Mouse (Mus musculus) myocyte (in vitro differentiated cells): ENCODE results near the gene Rtl8b.
"Not testable (repeated sequence)": the region's sequence is repeated elsewhere in the genome, so short reads cannot be mapped to it uniquely, and the experiment has no call there.

Source experiments
- MAX ChIP-seq: IDR thresholded peaks from one replicate; pipeline ENCODE4 v1.6.1; 2011; ENCODE audit warnings: low read depth, mild to moderate bottlenecking, control low read depth
- MYOG ChIP-seq, 3 experiments: IDR thresholded peaks; one replicate each; pipeline ENCODE4 v1.6.1; 2011; ENCODE audit warnings: control low read depth in 2 of 3, low read depth in 2 of 3, mild to moderate bottlenecking in 2 of 3; ENCODE audit not compliant: insufficient read length in 2 of 3, control insufficient read depth in 1 of 3, insufficient read depth in 1 of 3
- POLR2A ChIP-seq: IDR thresholded peaks from one replicate; pipeline ENCODE4 v1.6.1; 2011; ENCODE audit warnings: low read depth, mild to moderate bottlenecking, control low read depth, moderate library complexity; ENCODE audit not compliant: insufficient read length
- POLR2AphosphoS2 ChIP-seq: IDR thresholded peaks from one replicate; pipeline ENCODE4 v1.6.1; 2011; ENCODE audit warnings: low read depth, control low read depth; ENCODE audit not compliant: insufficient read length
- SRF ChIP-seq: IDR thresholded peaks from one replicate; pipeline ENCODE4 v1.6.1; 2011; ENCODE audit warnings: low read depth; ENCODE audit not compliant: control insufficient read depth, insufficient read length
- TCF12 ChIP-seq: IDR thresholded peaks from one replicate; pipeline ENCODE4 v1.6.1; 2011; ENCODE audit warnings: mild to moderate bottlenecking, control low read depth; ENCODE audit not compliant: poor library complexity, insufficient read depth, severe bottlenecking
- TCF3 ChIP-seq: IDR thresholded peaks from one replicate; pipeline ENCODE4 v1.6.1; 2011; ENCODE audit warnings: low read depth, control low read depth; ENCODE audit not compliant: insufficient read length
- USF1 ChIP-seq: IDR thresholded peaks from one replicate; pipeline ENCODE4 v1.6.1; 2011; ENCODE audit warnings: low read depth, mild to moderate bottlenecking, control low read depth, moderate library complexity

DNA sequence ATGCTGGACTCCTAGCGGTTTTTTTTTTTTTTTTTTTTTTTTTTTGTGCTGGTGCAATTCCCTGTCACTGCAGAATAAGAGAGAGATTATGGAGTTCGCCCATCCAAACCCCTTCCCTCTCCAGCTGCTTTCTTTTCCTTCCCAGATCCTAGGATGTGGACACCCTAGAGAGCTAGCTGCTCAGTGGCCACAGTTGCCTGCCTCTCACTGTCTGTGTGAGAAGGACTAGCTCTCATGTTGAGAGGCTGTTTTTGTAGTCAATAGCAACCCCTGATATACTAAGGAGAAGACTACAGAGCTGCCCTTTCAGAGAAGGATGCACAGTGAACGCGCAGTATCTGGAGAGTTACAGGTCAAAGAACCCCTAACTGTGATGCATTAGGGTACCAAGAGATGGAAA lies 488 bp upstream of the Rtl8b start:
- TF ChIP-seq USF1; POLR2A; MAX; TCF3; TCF12; SRF; POLR2AphosphoS2; MYOG (IDR thresholded peaks at IDR 0.05; ENCODE audit: control insufficient read depth in 1 of 3, insufficient read depth in 1 of 3, insufficient read length in 2 of 3, low read depth in 2 of 3): not testable (repeated sequence)
